Mouse (Mus musculus) forebrain, embryonic 16.5 days (tissue): ENCODE measurements around the gene Tlx2. TPM values are rescaled to one million over a fixed set of nuclear protein-coding genes. Genes with fewer than 3 reads are reported as not detected.

Experiments
- ATAC-seq: fragments of 200-750 bp; cut with Nextera tagmentation; 2 replicates; pipeline ENCODE4 v1.8.0; 2017; ENCODE audit warnings: mild to moderate bottlenecking, moderate library complexity
- H3K27ac ChIP-seq: fragments of 300-500 bp; sonication (generic); 2 replicates; pipeline ENCODE4 v1.5.1; 2014; ENCODE audit warnings: low read length, control low read depth
- H3K27me3 ChIP-seq: fragments of 300-500 bp; sonication (generic); replicated peaks from 2 replicates; pipeline ENCODE4 v1.6.1; 2014; ENCODE audit warnings: low read length; ENCODE audit not compliant: control insufficient read depth, insufficient read depth
- H3K36me3 ChIP-seq: fragments of 300-500 bp; sonication (generic); 2 replicates; pipeline ENCODE4 v1.6.1; 2014; ENCODE audit not compliant: control insufficient read depth, insufficient read depth
- H3K4me1 ChIP-seq: fragments of 300-500 bp; sonication (generic); replicated peaks from 2 replicates; pipeline ENCODE4 v1.6.1; 2014; ENCODE audit warnings: low read length; ENCODE audit not compliant: control insufficient read depth, insufficient read depth
- H3K4me2 ChIP-seq: fragments of 300-500 bp; sonication (generic); 2 replicates; pipeline ENCODE4 v1.6.1; 2014; ENCODE audit warnings: mild to moderate bottlenecking, low read length, control low read depth
- H3K4me3 ChIP-seq: fragments of 300-500 bp; sonication (generic); replicated peaks from 2 replicates; pipeline ENCODE4 v1.5.1; 2014; ENCODE audit warnings: mild to moderate bottlenecking, low read length, control low read depth
- H3K9ac ChIP-seq: fragments of 300-500 bp; sonication (generic); replicated peaks from 2 replicates; pipeline ENCODE4 v1.6.1; 2014; ENCODE audit warnings: low read depth, low read length, control low read depth
- H3K9me3 ChIP-seq: fragments of 300-500 bp; sonication (generic); 2 replicates; pipeline ENCODE4 v1.6.1; 2016; ENCODE audit warnings: low read length; ENCODE audit not compliant: control insufficient read depth
- WGBS: fragments of 180-500 bp; shearing (Covaris S2); extraction: QIAGEN DNeasy Blood & Tissue Kit; methylation state at CpG from one replicate; pipeline ENCODE4 v1.1.7; 2014; 5-methylcytosine and 5-hydroxymethylcytosine counted together
- polyA plus RNA-seq: library from polyadenylated mRNA; unstranded; fragments of >200 nt; fragmentation: Nextera tagmentation; extraction: Ambion mirVana; gene quantifications from 2 replicates; pipeline ENCODE4 v1.2.1, GENCODE M21; 2015

Gene Tlx2
- polyA plus RNA-seq, 1 experiment from 2014 or later, result not detected

GRCm38 (mm10) chr6:83029777-83030176, 40.3 kb downstream of the Tlx2 start:
- Histone ChIP-seq H3K9me3 (no peaks in the 10 kb centered on the region), H3K9ac (no peak overlapping the region), H3K4me3 (no peak overlapping the region), H3K27ac (no peak overlapping the region), H3K36me3 (no peaks in the 10 kb centered on the region), H3K27me3 (peaks cover 20% of the 10 kb centered on the region), H3K4me1 (peaks cover 20% of the 10 kb centered on the region), H3K4me2 (no peak overlapping the region)
- ATAC-seq, result no peak
- WGBS, result 20% methylated on average over 10 of the region's 10 CpGs

GRCm38 (mm10) chr6:83027706-83028105, 42.4 kb downstream of the Tlx2 start:
- H3K27ac ChIP-seq, result no peak overlapping the region
- no peak overlapping the region for H3K9ac ChIP-seq
- H3K27me3 ChIP-seq, result peaks cover 15% of the 10 kb centered on the region
- WGBS, result 52% methylated on average over 7 of the region's 9 CpGs
- no peak overlapping the region for H3K4me2 ChIP-seq
- no peaks in the 10 kb centered on the region for H3K36me3 ChIP-seq
- H3K4me1 ChIP-seq, result peaks cover 4% of the 10 kb centered on the region
- H3K4me3 ChIP-seq, result no peak overlapping the region
- ATAC-seq, result no peak
- no peaks in the 10 kb centered on the region for H3K9me3 ChIP-seq

GRCm38 (mm10) chr6:83027293-83027692, 42.8 kb downstream of the Tlx2 start:
- Histone ChIP-seq H3K9ac (no peak overlapping the region), H3K27ac (no peak overlapping the region), H3K4me2 (no peak overlapping the region), H3K4me3 (no peak overlapping the region), H3K36me3 (no peaks in the 10 kb centered on the region), H3K27me3 (peaks cover 12% of the 10 kb centered on the region), H3K4me1 (peaks cover under 1% of the 10 kb centered on the region), H3K9me3 (no peaks in the 10 kb centered on the region)
- no peak for ATAC-seq
- WGBS, result 69% methylated on average over 8 of the region's 8 CpGs

GRCm38 (mm10) chr6:83025221-83025620, 44.9 kb downstream of the Tlx2 start:
- no peak for ATAC-seq
- 100% methylated on average over 4 of the region's 4 CpGs for WGBS
- Histone ChIP-seq H3K9me3 (no peaks in the 10 kb centered on the region), H3K27me3 (peaks cover 4% of the 10 kb centered on the region; the same call in 1 of the 2 replicates), H3K4me1 (no peaks in the 10 kb centered on the region), H3K36me3 (no peaks in the 10 kb centered on the region), H3K27ac (no peak overlapping the region), H3K4me3 (no peak overlapping the region), H3K9ac (no peak overlapping the region), H3K4me2 (no peak overlapping the region)

DNA sequence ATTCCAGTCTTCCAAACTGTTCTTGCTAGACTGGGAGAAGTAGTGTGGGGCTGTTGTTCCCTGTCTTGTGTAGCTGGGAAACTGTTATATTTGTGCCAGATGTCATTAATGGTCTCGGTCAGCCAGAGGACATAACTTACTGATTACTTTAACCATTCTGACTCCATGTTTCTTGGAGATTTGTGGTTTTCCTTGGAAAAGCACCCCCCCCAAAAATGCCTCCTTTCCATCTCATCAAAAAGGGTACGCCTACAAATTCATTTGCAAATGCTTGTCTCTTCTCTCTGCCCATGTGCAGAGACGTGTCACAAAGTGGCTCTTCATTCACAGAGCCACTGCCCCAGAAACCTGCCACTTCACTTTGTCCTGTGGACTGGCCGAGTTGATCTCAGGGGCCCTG, 45.7 kb downstream of the Tlx2 start:
- Histone ChIP-seq H3K36me3 (no peaks in the 10 kb centered on the region), H3K4me1 (no peaks in the 10 kb centered on the region), H3K27me3 (no peaks in the 10 kb centered on the region), H3K9me3 (no peaks in the 10 kb centered on the region), H3K4me3 (no peak overlapping the region), H3K9ac (no peak overlapping the region), H3K27ac (no peak overlapping the region), H3K4me2 (no peak overlapping the region)
- 71% methylated on average over 4 of the region's 4 CpGs for WGBS
- no peak for ATAC-seq

DNA sequence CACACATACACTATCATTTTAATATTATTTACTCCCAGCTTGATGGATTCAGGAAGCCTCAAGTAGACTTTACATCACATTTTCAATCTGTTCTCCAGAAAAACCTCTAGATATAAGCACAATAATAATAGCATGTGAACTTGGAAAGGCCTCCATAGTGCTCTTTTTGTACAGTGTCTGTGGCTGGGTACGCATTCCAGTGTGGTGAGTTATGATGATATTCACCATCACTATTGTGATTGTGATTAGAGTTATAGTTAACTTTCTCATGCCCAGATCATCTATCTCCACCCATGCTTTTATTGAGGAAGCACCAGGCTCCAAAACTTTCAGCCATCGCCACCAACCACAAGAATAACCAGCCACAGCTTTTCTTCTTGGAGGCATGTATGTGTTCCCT, 46.3 kb downstream of the Tlx2 start:
- H3K4me3 ChIP-seq, result no peak overlapping the region
- 91% methylated on average over 2 of the region's 2 CpGs for WGBS
- no peak overlapping the region for H3K4me2 ChIP-seq
- H3K9me3 ChIP-seq, result no peaks in the 10 kb centered on the region
- H3K36me3 ChIP-seq, result no peaks in the 10 kb centered on the region
- H3K9ac ChIP-seq, result no peak overlapping the region
- ATAC-seq, result no peak
- H3K27ac ChIP-seq, result no peak overlapping the region
- H3K27me3 ChIP-seq, result no peaks in the 10 kb centered on the region
- H3K4me1 ChIP-seq, result no peaks in the 10 kb centered on the region

- 87% methylated on average over 9 of the region's 9 CpGs for WGBS
- no peak for ATAC-seq
- no peak overlapping the region for H3K9ac ChIP-seq
- H3K9me3 ChIP-seq, result no peaks in the 10 kb centered on the region
- H3K4me1 ChIP-seq, result no peaks in the 10 kb centered on the region
- H3K4me2 ChIP-seq, result no peak overlapping the region
- no peaks in the 10 kb centered on the region for H3K36me3 ChIP-seq
- no peaks in the 10 kb centered on the region for H3K27me3 ChIP-seq
- H3K4me3 ChIP-seq, result no peak overlapping the region
- H3K27ac ChIP-seq, result no peak overlapping the region
Observed at GRCm38 (mm10) chr6:83023008-83023407, 47.1 kb downstream of the Tlx2 start.

GRCm38 (mm10) chr6:83020836-83021593, 49.1 kb downstream of the Tlx2 start:
- Histone ChIP-seq H3K4me1 (no peaks in the 10 kb centered on the region), H3K27me3 (no peaks in the 10 kb centered on the region), H3K9ac (no peak overlapping the region), H3K4me3 (no peak overlapping the region), H3K27ac (no peak overlapping the region), H3K4me2 (no peak overlapping the region), H3K9me3 (no peaks in the 10 kb centered on the region), H3K36me3 (no peaks in the 10 kb centered on the region)
- WGBS, result 81% methylated on average over 4 of the region's 4 CpGs
- no peak for ATAC-seq

DNA sequence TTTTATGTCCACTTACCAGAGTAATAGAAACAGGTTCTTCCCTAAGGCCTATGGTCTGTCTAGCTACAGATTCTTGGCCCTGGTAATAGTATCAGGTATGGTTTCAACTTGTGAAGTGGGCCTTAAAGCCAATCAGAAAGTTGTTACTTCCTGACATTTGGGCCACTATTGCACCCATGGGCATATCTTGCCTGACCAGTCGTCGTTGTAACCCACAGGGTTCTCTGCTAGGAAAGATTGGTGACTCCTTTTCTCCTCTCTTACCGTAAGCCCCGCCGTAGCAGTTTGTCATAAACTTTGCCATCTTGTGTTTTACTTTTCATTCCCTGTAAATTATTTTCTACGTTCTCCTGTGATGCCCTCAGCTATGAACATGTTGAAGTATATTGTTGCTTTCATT, 50.0 kb downstream of the Tlx2 start:
- Histone ChIP-seq H3K4me1 (no peaks in the 10 kb centered on the region), H3K36me3 (no peaks in the 10 kb centered on the region), H3K4me2 (no peak overlapping the region), H3K9ac (no peak overlapping the region), H3K4me3 (no peak overlapping the region), H3K9me3 (no peaks in the 10 kb centered on the region), H3K27me3 (no peaks in the 10 kb centered on the region), H3K27ac (no peak overlapping the region)
- ATAC-seq, result no peak
- 92% methylated on average over 6 of the region's 6 CpGs for WGBS

DNA sequence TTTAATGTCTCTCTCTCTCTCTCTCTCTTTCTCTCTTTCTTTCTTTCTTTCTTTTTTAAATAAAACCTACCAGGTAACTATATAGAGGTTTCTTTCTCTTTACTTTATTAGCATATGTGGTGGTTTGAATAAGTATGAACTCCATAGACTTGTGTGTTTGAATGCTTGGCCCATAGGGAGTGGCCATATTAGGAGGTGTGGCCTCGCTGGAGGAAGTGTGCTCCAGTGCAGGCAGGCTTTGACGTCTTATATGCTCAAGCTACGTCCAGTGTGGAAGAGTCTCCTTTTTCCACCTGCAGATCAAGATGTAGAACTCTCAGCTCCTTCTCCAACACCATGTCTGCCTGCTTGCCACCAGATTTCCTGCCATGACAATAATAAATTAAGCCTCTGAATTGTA, 51.0 kb downstream of the Tlx2 start:
- H3K9ac ChIP-seq, result no peak overlapping the region
- H3K4me1 ChIP-seq, result no peaks in the 10 kb centered on the region
- no peak overlapping the region for H3K27ac ChIP-seq
- no peak overlapping the region for H3K4me2 ChIP-seq
- H3K36me3 ChIP-seq, result no peaks in the 10 kb centered on the region
- H3K4me3 ChIP-seq, result no peak overlapping the region
- no peak for ATAC-seq
- H3K27me3 ChIP-seq, result no peaks in the 10 kb centered on the region
- 62% methylated on average over 3 of the region's 3 CpGs for WGBS
- no peaks in the 10 kb centered on the region for H3K9me3 ChIP-seq
